Mouse (Mus musculus): ENCODE results near the gene 1700025G04Rik.
"Not testable (repeated sequence)": the region's sequence is repeated elsewhere in the genome, so short reads cannot be mapped to it uniquely, and the experiment has no call there.

GRCm38 (mm10) chr1:151840345-151840744 is 249.6 kb downstream of the 1700025G04Rik start:
- not testable (repeated sequence) for TF ChIP-seq CTCF, EP300 (IDR thresholded peaks at IDR 0.05)

Measured in lung, postnatal 0 days (tissue).